Mouse (Mus musculus) liver, embryonic 11.5 days (tissue): ENCODE results near the gene Timm13. TPM values are rescaled to one million over a fixed set of nuclear protein-coding genes. Genes with fewer than 3 reads are reported as not detected.
A peak's percentile ranks its signal among the peaks of the same experiment; 100 is the strongest.

Experiments used
- ATAC-seq: fragments of 200-750 bp; cut with Nextera tagmentation; replicated peaks from 2 replicates; pipeline ENCODE4 v1.8.0; 2017; ENCODE audit warnings: moderate number of reproducible peaks, mild to moderate bottlenecking, moderate TSS enrichment, moderate library complexity; ENCODE audit not compliant: low FRiP score
- DNase-seq: peaks from one replicate; pipeline ENCODE4 v3.0.0-alpha.2; 2017; ENCODE audit warnings: low spot score
- H3K27ac ChIP-seq: fragments of 300-500 bp; sonication (generic); 2 replicates; pipeline ENCODE4 v1.5.1; 2014; ENCODE audit warnings: mild to moderate bottlenecking, low read depth, low read length, control low read depth
- H3K27me3 ChIP-seq: fragments of 300-500 bp; sonication (generic); replicated peaks from 2 replicates; pipeline ENCODE4 v1.6.1; 2014; ENCODE audit warnings: low read length, mixed read lengths; ENCODE audit not compliant: control insufficient read depth, insufficient read depth
- H3K36me3 ChIP-seq: fragments of 300-500 bp; sonication (generic); 2 replicates; pipeline ENCODE4 v1.6.1; 2014; ENCODE audit warnings: mild to moderate bottlenecking, low read length, moderate library complexity, mixed read lengths; ENCODE audit not compliant: control insufficient read depth, insufficient read depth
- H3K4me1 ChIP-seq: fragments of 300-500 bp; sonication (generic); replicated peaks from 2 replicates; pipeline ENCODE4 v1.6.1; 2014; ENCODE audit warnings: low read length, mixed read lengths; ENCODE audit not compliant: control insufficient read depth, insufficient read depth
- H3K4me2 ChIP-seq: fragments of 300-500 bp; sonication (generic); 2 replicates; pipeline ENCODE4 v1.6.1; 2014; ENCODE audit warnings: mild to moderate bottlenecking, control low read depth, moderate library complexity
- H3K4me3 ChIP-seq: fragments of 300-500 bp; sonication (generic); 2 replicates; pipeline ENCODE4 v1.5.1; 2014; ENCODE audit warnings: low read depth, low read length, control low read depth
- H3K9ac ChIP-seq: fragments of 300-500 bp; sonication (generic); 2 replicates; pipeline ENCODE4 v1.6.1; 2014; ENCODE audit warnings: low read depth, low read length, control low read depth
- H3K9me3 ChIP-seq: fragments of 300-500 bp; sonication (generic); 2 replicates; pipeline ENCODE4 v1.6.1; 2016; ENCODE audit warnings: low read length, inconsistent platforms, mixed read lengths; ENCODE audit not compliant: control insufficient read depth
- WGBS: fragments of 180-500 bp; shearing (Covaris S2); extraction: QIAGEN DNeasy Blood & Tissue Kit; methylation state at CpG from one replicate; pipeline ENCODE4 v1.1.7; 2014; 5-methylcytosine and 5-hydroxymethylcytosine counted together
- polyA plus RNA-seq: library from polyadenylated mRNA; unstranded; fragments of >200 nt; fragmentation: Nextera tagmentation; extraction: Ambion mirVana; gene quantifications from 2 replicates; pipeline ENCODE4 v1.2.1, GENCODE M21; 2014

Gene Timm13
- polyA plus RNA-seq, 1 experiment from 2014 or later = 445 TPM

GRCm38 (mm10) chr10:80930361-80931152 is 29.8 kb upstream of the Timm13 start:
- Histone ChIP-seq H3K27ac (no peak overlapping the region), H3K36me3 (no peaks in the 10 kb centered on the region), H3K4me3 (peak overlapping the region; percentile 59), H3K4me2 (peak overlapping the region; percentile 99), H3K27me3 (peaks cover 54% of the 10 kb centered on the region), H3K4me1 (peaks cover 48% of the 10 kb centered on the region), H3K9ac (peak overlapping the region; percentile 60), H3K9me3 (no peaks in the 10 kb centered on the region)
- WGBS = 1% methylated on average over 45 of the region's 45 CpGs
- 0 out of 2 replicates have a peak, but pooled peaks have one; percentile 18 for ATAC-seq
- DNase-seq = peak; percentile 57

- peak within 1 kb of the TSS; percentile 59 for H3K4me3 ChIP-seq
- no peaks in the 10 kb centered on the region for H3K36me3 ChIP-seq
- H3K4me1 ChIP-seq = peaks cover 43% of the 10 kb centered on the region
- WGBS = under 1% methylated on average over 56 of the region's 56 CpGs
- peaks cover 46% of the 10 kb centered on the region for H3K27me3 ChIP-seq
- ATAC-seq (peak; percentile 87), DNase-seq (peak; percentile 98)
- H3K27ac ChIP-seq = peak within 1 kb of the TSS; percentile 69
- peak within 1 kb of the TSS; percentile 99 for H3K4me2 ChIP-seq
- peak within 1 kb of the TSS; percentile 66 for H3K9ac ChIP-seq
- no peaks in the 10 kb centered on the region for H3K9me3 ChIP-seq
Observed at GRCm38 (mm10) chr10:80929299-80930226, 28.8 kb upstream of the Timm13 start, which contains the start of gene Gadd45b. Gadd45b (plus strand) TSS chr10:80930073.

- Histone ChIP-seq H3K9me3 (no peaks in the 10 kb centered on the region), H3K27me3 (peaks cover 37% of the 10 kb centered on the region), H3K9ac (peak overlapping the region; percentile 66), H3K27ac (no peak overlapping the region; the same call in 1 of the 2 replicates), H3K4me1 (peaks cover 43% of the 10 kb centered on the region), H3K4me3 (peak overlapping the region; percentile 59), H3K4me2 (peak overlapping the region; percentile 99), H3K36me3 (no peaks in the 10 kb centered on the region)
- ATAC-seq (peak; percentile 40), DNase-seq (peak; percentile 89)
- under 1% methylated on average over 45 of the region's 48 CpGs for WGBS
Observed at GRCm38 (mm10) chr10:80928586-80929298, 28.0 kb upstream of the Timm13 start.

- DNase-seq = no peak
- WGBS = 37% methylated on average over 3 of the region's 3 CpGs
Observed at GRCm38 (mm10) chr10:80925472-80925871, 24.7 kb upstream of the Timm13 start.

GRCm38 (mm10) chr10:80921923-80922322 is 21.2 kb upstream of the Timm13 start:
- ATAC-seq = 0 out of 2 replicates have a peak, but pooled peaks have one; percentile 30
- no peak for DNase-seq

More at GRCm38 (mm10) chr10:80925472-80925871, 24.7 kb upstream of the Timm13 start:
- Histone ChIP-seq H3K4me2 (no peak overlapping the region), H3K36me3 (no peaks in the 10 kb centered on the region), H3K27me3 (peaks cover 5% of the 10 kb centered on the region), H3K27ac (no peak overlapping the region), H3K9me3 (no peaks in the 10 kb centered on the region), H3K4me1 (peaks cover 15% of the 10 kb centered on the region), H3K9ac (no peak overlapping the region), H3K4me3 (no peak overlapping the region)
- no peak for ATAC-seq

GRCm38 (mm10) chr10:80917779-80918434 is 17.1 kb upstream of the Timm13 start, which contains the start of gene Lmnb2:
Lmnb2 (minus strand) TSS chr10:80918245.
- DNase-seq (no peak), ATAC-seq (peak; percentile 51)
- peak within 1 kb of the TSS; percentile 90 for H3K4me2 ChIP-seq
- under 1% methylated on average over 61 of the region's 61 CpGs for WGBS
- peak within 1 kb of the TSS; percentile 22; the same call in 1 of the 2 replicates for H3K27ac ChIP-seq
- peaks cover 31% of the 10 kb centered on the region for H3K4me1 ChIP-seq
- peak within 1 kb of the TSS; percentile 76 for H3K4me3 ChIP-seq
- H3K27me3 ChIP-seq = no peaks in the 10 kb centered on the region
- H3K36me3 ChIP-seq = no peaks in the 10 kb centered on the region
- peak within 1 kb of the TSS; percentile 81 for H3K9ac ChIP-seq
- no peaks in the 10 kb centered on the region for H3K9me3 ChIP-seq

More at GRCm38 (mm10) chr10:80921923-80922322, 21.2 kb upstream of the Timm13 start:
- Histone ChIP-seq H3K9me3 (no peaks in the 10 kb centered on the region), H3K27ac (no peak overlapping the region), H3K9ac (peak overlapping the region; percentile 44), H3K4me2 (peak overlapping the region; percentile 58), H3K4me3 (peak overlapping the region; percentile 22), H3K36me3 (no peaks in the 10 kb centered on the region), H3K27me3 (no peaks in the 10 kb centered on the region), H3K4me1 (peaks cover 9% of the 10 kb centered on the region)
- WGBS = 8% methylated on average over 16 of the region's 16 CpGs

- peaks cover 31% of the 10 kb centered on the region for H3K4me1 ChIP-seq
- no peaks in the 10 kb centered on the region for H3K27me3 ChIP-seq
- peak overlapping the region; percentile 76 for H3K4me3 ChIP-seq
- 2% methylated on average over 15 of the region's 15 CpGs for WGBS
- H3K4me2 ChIP-seq = peak overlapping the region; percentile 90
- peak; percentile 27 for ATAC-seq
- peak overlapping the region; percentile 81 for H3K9ac ChIP-seq
- DNase-seq = no peak
- H3K9me3 ChIP-seq = no peaks in the 10 kb centered on the region
- peak overlapping the region; percentile 22; the same call in 1 of the 2 replicates for H3K27ac ChIP-seq
- H3K36me3 ChIP-seq = no peaks in the 10 kb centered on the region
Observed at GRCm38 (mm10) chr10:80917336-80917778, 16.6 kb upstream of the Timm13 start.
